Mouse (Mus musculus) frontal cortex, postnatal 36 days (tissue): ENCODE results near the gene Tgfbr2.

Source experiments
- DNase-seq, 2 experiments: peaks; one replicate each; pipeline ENCODE4 v3.0.0; 2022; ENCODE audit warnings: low spot score in 2 of 2

The Tgfbr2 gene

DNA sequence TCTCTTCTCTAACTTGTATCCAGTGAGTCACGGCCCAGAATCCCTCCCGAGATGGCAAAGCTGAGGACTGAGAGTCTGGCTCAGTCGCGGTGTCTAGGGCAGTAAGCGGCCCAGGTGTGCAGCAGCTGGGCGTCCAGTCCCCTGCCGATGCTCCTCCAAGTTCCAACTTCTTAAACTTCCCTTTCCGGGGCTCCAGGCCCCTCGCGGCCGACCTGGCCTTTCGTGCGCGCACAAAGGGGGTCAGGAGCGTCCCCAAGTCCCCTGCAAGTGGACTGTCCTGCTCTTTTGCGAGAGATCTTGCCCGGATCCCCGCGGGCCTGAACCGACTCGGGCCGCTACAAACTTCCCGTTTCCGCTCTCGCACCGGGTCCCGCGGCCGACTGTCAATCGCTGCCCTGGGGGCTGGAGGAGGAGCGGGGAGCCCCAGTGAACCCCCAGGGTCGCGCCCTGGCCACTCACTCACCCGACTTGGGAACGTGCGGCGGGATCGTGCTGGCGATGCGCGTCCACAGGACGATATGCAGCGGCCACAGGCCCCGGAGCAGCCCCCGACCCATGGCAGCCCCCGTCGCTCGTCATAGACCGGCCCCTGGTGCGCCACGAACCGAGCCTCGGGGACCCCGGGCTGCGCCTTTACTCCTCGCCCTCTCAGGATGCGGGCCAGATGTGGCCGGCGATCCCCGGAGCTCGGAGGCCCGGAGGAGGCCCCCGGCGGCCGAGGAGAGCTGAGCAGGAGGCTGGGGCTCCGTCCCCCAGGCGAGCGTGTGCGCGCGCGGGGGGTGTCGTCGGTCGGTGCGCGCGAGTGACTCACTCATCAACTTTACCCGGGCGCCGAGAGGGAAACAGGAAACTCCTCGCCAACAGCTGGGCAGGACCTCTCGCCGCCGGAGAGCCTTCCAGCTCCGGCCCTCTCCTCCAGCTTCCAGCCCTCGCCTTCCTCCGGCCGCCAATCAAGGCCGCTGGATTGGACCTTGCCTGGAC, at the start of gene Tgfbr2:
Gene Tgfbr2 (minus strand): TSS at position 880 of the 981 bp plus-strand sequence.
- DNase-seq: peak in 1 of 2 experiments; percentile 51

DNA sequence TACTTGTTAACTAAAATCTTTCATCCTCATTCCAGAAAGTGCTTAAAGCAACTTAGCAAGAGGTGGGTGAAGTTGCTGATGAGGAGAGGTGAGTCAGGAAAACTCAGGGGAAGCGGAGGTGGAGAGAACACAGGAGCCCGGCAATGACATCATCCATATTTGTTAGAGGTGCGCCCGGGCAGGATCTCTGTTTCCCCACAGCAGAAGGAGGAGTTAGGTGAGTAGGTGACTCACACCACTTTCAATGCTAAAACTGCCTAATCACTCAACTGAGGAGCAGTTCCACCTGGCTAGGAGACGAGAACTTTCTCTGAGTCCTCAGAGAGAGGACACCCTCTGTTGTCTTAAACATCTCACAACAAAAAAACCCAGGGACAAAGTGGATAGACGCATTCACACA, 48.2 kb upstream of the Tgfbr2 start:
- no peak for DNase-seq

DNA sequence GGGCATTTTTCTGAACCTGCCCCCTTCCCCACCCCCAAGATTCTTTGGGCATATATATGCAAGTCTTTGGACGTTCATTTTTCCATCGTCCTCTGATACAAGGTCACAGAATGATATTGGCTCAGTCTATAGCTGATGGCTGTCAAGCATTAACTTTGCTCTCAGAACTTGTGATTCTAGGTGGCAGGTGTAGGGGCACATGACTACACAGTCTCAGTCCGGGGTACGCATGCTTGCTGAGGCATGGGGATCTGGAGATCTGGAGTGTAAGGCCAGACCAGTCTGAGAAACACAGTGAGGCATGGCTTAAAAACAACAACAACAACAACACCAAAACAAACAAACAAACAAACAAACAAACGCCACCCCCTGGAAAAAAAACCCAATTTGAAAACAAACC, 47.5 kb upstream of the Tgfbr2 start:
- DNase-seq: no peak

DNA sequence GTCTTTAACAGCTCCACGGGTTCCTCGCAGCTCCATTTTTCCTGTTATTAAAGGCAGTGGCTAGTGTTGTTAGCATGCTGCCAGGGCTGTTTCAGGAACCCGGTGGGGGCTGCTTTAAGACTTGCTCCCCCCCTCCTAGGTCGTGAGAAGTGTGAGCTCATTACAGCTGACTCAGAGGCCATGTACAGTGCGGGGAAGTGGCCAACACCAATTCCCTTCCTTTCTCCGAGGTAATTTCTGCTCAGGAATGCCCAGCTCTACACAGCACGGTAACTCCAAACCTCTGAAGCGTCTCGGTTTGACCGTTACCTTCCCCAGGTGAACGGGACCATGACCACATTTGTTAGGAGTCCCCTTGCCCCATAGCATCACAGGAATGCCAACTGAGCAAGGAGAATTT, 46.8 kb upstream of the Tgfbr2 start:
- no peak for DNase-seq

DNA sequence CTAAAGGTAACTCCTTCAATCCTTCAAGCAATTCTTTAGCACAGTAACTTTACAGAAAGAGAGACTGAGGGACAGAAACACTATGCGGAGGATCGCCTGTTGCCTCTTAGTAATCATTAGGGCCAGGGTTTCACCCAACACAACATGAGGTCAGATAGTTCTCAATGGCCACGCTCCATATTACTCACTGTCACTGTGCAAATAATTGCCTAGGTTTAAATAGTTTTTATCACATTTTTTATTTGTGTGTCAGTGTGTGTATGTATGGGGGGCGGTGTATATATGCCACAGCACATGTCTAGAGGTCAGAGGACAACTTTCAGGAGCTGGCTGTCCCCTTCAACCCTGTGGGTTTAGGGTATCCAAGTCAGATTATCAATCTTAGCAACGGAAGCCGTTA, 46.4 kb upstream of the Tgfbr2 start:
- DNase-seq: no peak

DNA sequence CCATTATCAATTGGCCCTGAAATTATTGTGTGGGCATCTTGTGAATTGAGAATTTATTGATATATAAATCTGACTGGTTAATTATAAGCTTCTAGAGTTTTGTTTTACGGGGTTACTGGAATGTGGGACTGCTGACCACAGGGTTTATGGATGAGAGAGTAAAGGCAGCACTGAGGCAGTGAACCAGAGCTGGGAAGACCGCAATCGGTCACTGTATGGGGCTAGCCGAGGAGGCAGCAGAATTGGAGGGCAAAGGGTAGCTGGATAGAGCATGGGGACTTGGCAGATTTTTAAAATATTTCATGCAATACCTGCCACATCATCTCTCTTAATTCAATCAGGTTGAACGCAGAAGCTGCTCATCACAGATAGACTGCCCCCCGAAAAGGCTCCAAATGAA, 45.5 kb upstream of the Tgfbr2 start:
- no peak for DNase-seq

DNA sequence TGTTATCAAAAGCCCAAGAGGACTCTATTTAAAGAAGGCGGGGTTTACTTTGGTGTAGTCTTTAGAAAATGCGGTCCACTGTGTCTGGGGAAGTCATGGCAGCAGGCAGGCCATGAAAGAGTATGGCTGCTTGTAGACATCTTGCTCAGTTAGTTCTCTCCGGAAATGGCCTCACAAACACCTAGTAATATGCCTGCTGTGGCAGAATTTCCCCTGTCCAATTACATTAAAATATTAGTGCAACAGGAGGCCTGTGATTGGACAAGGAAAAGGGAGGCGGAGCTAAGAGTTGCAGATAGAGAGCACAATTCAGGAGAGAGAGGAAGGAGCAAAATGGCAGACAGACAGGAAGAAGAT, 45.0 kb upstream of the Tgfbr2 start:
- no peak for DNase-seq

DNA sequence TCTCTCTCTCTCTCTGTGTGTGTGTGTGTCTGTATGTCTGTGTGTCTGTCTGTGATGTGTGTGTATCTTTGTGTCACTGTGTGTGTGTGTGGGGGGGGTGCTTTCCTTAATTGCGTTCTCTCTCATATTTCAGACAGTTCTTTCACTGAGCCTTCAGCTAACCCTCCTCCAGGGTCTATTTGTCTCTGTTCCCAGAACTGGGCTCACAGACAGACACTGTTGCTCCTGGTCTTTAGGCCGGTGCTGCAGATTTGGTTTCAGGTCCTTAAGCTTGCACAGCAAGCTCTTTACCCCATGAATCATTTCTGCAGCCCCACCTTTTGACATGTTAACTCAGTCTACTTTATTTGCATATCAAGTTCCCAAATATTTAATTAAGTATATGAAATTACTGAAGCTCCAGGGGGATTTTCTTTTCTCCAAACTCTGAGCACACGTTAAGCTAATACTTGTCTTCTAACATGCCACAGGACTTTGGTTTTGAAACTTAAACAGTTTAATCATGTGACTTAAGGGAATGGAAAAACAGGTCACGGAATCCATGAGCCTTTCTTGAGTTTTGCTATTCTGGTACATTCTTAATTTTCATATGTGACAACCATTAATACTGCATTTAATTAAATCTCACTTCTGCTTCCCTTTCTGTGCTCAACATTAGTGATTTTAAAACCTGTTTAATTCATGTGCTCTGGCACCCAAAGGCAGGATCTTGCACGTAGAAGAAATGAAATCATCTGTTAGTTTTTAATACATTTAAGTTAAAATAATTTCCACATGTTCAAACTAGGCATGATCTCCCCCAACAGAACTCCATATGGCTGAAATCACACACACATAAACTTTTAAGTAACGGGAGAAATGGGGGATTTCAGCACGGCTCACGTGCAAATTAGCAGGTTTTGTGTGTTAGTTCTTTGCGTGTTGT, 44.3 kb upstream of the Tgfbr2 start:
- DNase-seq: no peak

DNA sequence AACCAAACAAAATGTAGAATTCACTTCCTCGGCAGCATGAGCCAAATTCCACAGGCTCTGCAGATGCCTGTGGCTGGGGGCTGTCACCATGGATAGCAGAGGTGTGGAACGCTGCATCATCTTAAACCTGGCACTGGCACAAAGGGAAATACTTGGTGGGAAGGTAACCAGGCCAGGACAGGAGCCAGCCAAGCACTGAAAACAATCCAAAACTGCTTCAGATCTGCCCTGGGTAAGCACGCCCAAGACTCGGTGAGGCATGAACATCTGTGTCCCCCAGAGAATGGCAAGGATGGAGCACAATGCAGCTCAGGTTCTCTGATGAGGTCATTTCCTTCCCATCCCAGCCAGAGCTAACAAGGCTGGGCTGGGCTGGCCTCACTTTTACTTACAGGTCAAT, 43.6 kb upstream of the Tgfbr2 start:
- DNase-seq: peak in 1 of 2 experiments; percentile 16

DNA sequence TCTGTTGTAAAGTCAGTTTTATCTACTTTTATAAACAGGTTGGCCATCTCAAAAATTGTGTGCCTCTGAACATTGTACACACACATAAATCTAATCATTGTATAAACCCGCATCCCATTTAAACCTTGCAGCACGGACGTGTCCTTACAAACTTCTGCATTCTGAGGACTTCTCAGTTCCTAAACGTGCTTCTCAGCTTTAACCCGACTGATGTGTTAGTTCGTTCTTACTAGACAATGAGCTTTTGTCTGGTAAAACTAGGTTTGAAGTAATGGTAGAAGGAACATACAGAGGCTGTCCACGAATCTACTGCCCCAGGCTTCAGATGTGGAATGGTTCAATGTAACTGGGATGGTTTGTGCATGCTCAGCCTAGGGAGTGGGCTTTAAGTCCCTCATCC, 41.9 kb upstream of the Tgfbr2 start:
- DNase-seq: no peak

DNA sequence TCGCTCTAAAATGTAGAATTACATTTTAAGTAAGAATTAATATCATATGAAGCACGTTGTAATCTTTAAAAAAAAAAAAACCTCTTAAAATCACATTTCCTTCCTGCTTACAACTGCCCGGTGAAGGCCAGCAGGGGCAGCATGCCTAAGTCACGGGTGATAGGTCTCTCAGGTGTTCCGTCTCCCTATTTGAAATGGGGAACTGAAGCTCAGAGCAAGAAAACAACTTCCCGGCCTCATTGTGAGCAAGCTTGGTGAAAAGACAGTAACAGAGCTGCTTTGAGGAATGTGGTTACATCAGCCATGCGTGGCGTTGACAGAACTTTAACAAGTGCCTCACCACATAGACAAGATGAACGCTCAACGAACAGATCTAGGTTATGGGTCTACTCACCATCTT, 41.5 kb upstream of the Tgfbr2 start:
- DNase-seq: no peak

DNA sequence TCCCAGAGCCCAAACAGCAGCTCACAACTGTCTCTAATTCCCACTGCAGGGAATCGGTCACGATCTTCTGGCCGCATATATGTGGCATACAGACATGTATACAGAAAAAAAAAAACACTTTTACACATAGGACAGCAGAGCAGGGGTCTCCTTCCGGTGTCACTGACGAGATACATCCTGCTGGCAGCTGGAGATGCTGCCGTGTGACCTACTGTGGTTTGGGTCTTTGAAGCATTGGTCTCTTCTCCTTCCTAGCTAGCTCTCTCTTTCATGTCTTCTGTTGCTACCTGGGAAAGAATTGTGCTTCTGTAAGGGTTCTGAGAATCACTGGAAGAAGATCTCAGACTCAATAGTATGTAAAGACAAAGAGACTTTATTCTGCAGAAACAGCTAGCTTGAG, 39.1 kb upstream of the Tgfbr2 start:
- no peak for DNase-seq

DNA sequence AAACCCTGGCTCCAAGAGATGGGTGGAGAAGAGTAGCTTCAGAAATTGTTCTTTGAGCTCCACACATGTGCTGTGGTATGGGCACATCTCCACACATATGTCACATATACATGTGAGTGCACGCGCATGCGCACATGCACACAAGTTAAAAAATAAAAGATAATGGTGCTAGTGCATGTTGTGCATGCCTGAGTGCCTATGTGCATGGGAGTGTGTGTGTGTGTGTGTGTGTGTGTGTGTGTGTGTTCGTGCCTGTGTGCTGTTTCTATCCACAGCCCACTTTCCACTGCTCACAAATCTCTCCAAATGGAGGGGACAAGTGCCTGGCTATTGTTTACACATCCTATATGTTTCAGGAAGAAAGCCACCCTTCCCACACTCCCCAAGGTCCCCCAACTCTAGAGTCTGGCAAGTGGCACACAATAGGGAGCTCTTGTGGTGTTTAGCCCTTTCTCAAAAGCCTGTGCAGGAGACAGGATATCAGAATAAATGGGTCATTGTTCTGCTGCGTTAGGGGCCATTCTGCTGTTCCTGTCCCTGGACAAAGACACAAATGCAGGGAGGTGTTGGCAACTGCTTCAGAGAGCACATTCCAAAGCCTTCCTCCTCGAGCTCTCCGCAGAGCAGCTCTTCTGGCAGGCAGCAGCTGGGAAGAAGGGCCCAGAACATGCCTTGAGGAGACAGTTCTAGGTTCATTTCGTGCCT, 37.9 kb upstream of the Tgfbr2 start:
- DNase-seq: no peak

DNA sequence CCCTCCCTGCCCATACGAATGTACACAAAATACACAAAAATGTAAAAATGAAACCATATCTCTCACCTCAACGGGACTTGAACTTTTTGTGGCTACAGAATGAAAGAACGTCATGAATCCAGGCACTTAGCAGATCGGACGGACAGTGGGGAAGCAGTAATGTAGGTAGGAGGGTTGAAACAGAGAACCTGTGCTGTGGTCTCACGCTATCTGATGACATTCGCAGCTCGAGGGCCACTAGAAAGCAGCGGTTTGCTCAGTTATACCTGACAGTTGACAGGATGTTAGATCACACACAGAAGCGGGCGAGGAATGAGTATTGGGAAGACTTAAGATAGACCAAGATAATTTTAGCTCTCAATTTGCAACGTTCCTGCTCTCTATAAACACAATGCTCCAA, 36.9 kb upstream of the Tgfbr2 start:
- DNase-seq: no peak

DNA sequence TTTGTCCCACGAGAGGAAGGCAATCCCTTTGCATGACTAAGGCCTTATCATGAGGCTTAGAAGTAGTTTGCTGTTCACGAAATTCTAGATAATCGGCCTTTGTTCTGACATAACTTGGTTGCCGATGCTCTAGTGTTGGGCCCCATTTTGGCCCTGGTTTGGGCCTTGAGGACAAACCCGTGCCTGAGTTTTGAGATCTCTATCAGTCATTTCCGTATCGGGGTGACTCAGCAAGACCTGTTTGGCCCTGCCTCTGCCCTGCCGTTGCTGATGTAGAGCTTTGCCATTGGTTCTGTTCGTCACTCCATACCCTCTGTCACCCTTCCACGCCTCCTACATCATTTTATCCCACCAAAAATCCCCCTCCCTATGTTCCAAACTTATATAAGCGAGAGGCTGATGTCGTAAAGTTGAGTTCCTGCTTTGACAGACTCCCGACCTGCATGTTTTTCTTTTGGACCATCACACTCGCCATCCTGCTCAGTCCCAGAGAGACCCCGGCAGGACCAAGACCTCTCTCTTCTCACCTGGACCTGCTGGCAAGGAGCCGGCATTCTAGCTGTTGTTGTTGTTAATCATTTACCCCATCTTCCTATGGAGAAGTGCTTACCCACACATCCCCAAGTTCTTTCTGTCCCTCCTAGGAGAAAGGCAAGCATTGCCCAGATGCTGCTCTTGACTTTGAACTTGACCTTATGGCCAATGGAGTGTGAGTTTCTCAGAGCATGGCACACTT, 33.2 kb upstream of the Tgfbr2 start:
- DNase-seq: no peak

DNA sequence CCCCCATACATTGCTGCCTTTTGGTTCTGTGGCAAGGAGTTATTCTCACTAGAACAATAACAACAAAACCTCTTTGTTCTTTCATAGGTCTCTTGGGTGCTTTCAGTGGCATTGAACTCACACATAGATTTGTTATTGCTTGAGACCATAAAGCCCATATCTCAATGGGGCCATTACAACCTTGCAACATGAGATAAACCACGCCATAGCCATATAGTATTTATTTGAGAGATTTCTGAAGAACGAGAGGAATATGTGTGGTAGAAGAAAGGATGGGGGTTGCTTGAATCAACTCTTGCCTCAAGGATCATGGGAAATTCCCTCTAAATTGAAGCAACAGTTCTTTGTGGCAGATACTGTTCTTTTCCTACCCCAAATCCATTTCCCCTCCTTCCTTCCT, 31.7 kb upstream of the Tgfbr2 start:
- no peak for DNase-seq

DNA sequence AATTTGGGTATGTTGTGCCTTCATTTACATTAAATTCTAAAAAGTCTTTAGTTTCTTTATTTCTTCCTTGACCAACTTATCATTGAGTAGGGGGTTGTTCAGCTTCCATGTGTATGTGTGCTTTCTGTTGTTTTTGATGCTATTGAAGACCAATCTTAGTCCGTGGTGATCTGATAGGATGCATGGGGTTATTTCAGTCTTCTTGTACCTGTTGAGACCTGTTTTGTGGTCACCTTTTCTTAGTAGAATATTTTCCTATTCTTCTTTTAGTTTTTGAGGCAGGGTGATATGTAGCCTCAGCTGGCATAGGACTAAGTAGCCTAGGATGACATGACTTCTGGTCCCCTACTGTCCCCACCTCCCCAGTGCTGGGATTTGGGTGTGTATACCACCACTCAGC, 28.5 kb upstream of the Tgfbr2 start:
- DNase-seq: no peak

DNA sequence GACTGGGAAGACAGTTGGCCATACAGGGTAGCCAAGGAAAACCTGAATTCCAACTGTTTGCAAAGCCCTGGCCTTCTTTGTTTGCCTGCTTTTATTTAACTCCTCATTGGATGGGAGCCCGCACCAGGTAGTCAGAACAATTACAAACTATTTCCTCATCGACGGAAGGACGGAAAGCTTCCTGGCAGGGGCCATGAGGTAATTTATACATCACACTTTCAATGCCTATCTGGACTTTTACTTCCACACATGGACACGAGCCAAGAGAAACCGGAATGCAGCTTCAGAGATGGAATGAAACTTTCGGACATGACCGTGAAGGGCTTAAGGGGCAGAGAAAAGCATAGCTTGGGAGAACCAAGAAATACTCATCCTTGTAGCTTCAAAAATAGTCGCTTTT, 24.0 kb upstream of the Tgfbr2 start:
- DNase-seq: no peak

DNA sequence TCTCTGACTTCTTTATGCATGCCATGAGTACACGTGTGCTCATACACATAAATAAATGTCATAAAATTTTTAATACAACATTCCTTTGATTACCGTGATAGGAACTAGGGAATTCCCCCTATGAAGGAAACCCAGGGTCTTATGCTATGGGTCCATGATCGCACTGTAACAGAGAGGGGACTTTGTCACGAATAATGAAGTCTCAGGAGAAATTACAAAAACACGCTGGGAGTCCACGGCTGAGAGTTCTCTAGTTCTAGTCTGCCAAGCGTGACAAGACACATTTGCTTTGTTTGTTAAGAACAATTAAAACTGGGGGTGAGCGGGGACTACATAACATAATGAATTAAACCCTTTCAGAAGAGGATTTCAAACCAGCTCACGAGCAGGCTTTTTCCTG, 23.3 kb upstream of the Tgfbr2 start:
- no peak for DNase-seq

DNA sequence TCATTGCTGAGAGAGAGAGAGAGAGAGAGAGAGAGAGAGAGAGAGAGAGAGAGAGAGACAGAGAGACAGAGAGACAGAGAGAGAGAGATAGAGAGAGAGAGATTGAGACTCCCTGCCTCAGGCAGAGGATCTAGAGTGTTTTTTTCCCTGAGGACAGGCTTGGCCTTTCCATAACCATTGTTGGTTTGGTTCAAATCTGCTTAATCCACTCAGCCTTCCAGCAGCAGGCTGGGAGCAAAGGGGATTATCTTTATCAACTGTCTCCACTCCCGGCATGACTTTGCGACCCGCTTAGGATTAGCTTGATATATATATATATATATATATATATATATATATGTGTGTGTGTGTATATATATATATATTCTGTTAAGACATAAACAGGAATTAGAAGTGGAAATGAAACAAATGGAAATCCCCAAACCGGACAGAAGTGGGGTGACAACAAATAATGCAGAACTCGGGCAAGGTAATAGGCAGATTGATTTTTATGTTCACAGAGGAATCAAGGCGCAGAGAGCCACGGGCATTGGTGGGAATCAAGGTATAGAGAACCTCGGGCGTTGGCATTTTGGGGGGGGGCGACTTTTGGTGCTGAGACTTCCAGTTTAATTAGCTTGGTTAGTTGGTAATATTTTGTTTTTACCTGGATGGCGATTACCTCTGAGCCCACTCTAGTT, 22.5 kb upstream of the Tgfbr2 start:
- DNase-seq: no peak
